Mouse (Mus musculus): ENCODE measurements around the gene Pbrm1.

DNA sequence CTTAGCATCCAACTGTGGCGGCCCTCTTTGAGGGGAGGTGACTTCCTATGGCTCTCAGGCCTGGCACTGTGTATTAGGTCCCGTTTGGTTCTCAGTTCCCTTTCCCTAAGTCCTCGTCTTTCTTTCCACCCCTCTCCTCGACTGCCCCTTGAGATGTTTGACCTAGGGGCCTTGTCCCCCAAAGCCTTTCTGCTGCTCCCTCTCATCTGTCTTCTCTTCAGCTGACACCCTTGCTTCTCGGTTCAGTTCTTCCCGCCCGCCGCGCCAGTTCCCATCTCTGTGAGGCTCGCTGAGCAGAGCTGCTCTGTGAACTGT lies 118.3 kb downstream of the Pbrm1 start:
- TF ChIP-seq CTCF (IDR thresholded peaks at IDR 0.05; ENCODE audit: control insufficient read depth, insufficient read depth, insufficient read length): no peak
- TF ChIP-seq CEBPB (IDR thresholded peaks at IDR 0.05; ENCODE audit: low read depth): no peak
- TF ChIP-seq MYOD1 (IDR thresholded peaks at IDR 0.05; ENCODE audit: control insufficient read depth, insufficient read length, low read depth): no peak
- TF ChIP-seq MYOG (IDR thresholded peaks at IDR 0.05; ENCODE audit: control insufficient read depth, extremely low read depth, insufficient read length): no peak
